Mouse (Mus musculus) skeletal muscle tissue, adult 2 months (tissue): ENCODE results near the gene Adat1.

Experiments
- DNase-seq: peaks from one replicate; pipeline ENCODE4 v3.0.0-alpha.2; 2012; ENCODE audit warnings: low read depth, low spot score

The Adat1 gene

GRCm38 (mm10) chr8:111992013-111992702, at the start of gene Adat1:
Gene Adat1 (minus strand): TSS chr8:111992302.
- peak; percentile 78 for DNase-seq

- no peak for DNase-seq
These were observed 45.4 kb upstream of the Adat1 start for GRCm38 (mm10) chr8:112037521-112037920.

- DNase-seq: peak; percentile 52
These were observed 42.5 kb upstream of the Adat1 start for GRCm38 (mm10) chr8:112034603-112035002.

GRCm38 (mm10) chr8:112033071-112033470, 41.0 kb upstream of the Adat1 start:
- DNase-seq: no peak

DNA sequence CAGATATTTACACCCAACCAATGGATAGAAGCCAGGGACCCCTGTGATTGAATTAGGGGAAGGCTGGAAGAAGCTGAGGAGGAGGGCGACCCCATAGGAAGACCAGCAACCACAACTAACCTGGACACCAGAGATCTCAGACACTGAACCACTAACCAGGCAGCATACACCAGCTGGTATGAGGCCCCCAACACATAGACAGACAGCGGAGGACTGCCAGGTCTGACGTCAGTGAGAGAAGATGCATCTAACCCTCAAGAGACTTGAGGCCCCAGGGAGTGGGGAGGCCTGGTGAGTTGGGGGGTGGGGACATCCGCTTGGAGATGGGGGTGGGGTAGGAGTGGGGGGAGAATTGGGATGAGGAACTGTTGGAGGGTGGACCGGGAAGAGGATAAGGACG, 38.6 kb upstream of the Adat1 start:
- DNase-seq: no peak

DNA sequence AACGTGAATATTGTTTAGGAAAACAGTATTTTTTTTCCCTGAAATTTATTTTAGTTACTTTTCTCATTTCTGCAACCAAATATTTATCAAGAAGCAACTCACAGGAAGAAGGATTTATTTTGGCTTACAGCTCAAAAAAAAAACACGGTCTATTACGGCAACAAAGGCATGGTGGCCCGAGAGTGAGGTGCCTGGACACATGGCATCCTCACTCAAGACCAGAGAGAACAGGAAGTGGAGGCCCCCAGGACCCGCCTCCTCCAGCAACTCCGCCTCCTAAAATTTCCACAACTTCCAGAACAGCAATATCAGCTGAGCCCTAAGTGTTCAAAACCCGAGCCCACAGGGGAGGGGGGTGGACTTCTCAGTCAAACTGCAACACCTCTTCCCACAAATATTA, 37.4 kb upstream of the Adat1 start:
- DNase-seq: no peak

DNA sequence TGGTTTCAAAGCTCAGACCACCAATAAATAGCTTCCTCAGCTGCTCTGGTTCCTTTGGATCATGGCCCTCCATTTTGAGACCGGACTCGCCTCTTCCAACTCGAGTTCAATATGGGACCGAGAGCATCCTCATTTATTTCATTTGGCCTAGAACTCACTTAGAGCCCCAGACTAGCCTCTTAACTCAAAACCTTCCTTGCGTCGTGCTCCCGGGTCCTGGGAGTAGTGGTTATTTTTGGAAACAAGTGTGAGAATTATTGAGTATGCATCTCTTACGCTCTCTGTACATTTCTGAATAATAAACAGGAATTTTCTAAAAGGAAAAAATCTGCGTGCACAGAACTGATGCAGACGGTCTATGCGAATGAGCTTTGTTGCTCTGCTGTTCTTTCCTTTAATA, 22.8 kb upstream of the Adat1 start, which contains the start of gene Gm6793:
TSS of gene Gm6793 (minus strand) at position 101 of the 400 bp plus-strand sequence.
- no peak for DNase-seq

GRCm38 (mm10) chr8:112011816-112012242, 19.7 kb upstream of the Adat1 start:
- no peak for DNase-seq

- peak; percentile 92 for DNase-seq
These were observed 19.1 kb upstream of the Adat1 start, which contains the start of the genes Kars and Terf2ip for GRCm38 (mm10) chr8:112010997-112011815. Gene Kars (minus strand): TSS chr8:112011323. Gene Terf2ip (plus strand): TSS chr8:112011398.

- no peak for DNase-seq
These were observed 17.5 kb upstream of the Adat1 start for GRCm38 (mm10) chr8:112009558-112009957.

DNA sequence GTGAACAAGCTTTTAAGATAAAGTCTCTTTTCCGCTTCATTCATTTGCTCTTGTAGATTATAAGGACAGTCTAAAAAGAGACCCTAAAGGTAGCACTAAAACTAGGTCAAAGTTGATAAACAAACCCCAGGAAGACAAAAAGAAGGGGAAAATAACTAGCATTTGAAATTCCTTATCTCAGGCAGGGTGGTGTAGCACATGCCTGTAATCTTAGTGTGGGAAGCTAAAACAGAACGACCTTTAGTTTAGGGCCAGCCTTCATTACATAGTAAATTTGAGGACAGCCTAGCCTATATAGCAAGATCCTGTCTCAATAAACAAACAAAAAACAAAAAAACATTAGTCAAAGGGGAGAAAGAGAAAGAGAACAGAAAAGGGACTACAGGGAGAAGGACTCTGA, 15.6 kb upstream of the Adat1 start:
- DNase-seq: no peak

- DNase-seq: peak; percentile 34
These were observed 13.5 kb upstream of the Adat1 start for GRCm38 (mm10) chr8:112005601-112006000.

GRCm38 (mm10) chr8:112004754-112005153, 12.7 kb upstream of the Adat1 start:
- no peak for DNase-seq

- DNase-seq: no peak
These were observed 569 bp upstream of the Adat1 start for GRCm38 (mm10) chr8:111992703-111993039.

GRCm38 (mm10) chr8:111991278-111991677, 824 bp downstream of the Adat1 start:
- DNase-seq: no peak

DNA sequence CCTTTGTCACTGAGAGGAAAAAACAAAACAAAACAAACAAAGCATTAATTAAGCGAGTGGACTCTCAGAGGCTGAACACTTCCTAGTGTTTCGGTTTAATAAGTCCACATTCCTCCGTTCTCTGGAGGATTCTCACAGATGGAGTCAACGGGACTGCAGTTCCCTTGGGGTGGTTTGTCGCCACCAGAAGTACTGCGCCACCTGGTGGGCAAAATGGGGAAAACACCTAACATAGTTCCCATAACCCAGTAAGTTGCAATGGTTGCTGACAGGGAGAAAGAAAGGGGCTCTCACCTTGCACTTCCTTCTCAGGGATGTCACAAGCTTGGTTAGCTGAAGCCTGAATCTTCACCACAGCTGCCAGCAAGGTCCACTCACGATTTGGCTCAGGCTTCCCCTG, 2.2 kb downstream of the Adat1 start:
- peak; percentile 65 for DNase-seq

DNA sequence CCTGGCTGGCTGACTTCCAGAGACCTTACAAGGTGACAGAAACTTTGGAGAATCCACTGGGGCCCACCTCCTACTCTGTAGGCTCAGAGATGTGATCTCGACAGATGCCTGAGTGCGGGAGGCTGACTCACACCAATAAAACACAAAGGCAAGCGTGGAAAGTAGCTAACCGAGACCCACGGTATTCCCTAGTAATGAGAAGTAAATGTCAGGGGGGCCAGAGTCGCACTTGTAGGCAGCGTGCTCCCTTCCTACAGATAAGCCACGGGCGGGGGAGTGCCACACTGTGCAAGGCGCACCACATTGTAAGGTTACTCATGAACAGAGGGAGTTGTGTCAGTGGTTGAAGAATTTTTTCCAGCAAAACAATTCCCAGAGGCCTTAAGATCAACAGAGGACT, 7.6 kb downstream of the Adat1 start:
- no peak for DNase-seq

DNA sequence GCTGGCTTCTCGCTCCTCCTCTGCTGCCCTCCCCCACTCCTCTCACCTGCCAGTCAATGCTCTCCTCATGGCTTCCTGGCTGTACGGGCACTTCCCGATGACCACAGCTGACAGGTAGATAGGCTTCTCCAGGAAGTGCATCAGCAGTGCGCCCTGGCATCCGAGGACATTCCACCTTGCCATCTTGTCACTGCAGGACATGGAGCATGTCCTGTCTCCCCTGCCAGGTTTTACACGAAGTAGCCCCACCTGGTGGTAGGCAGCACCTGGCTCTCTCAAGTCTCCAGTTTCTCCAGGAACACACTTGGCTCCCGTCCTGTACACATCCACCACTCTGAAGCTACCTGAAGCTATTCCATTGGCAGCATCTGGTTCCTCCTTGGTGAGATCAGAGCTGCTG, 10.0 kb downstream of the Adat1 start:
- DNase-seq: no peak

DNA sequence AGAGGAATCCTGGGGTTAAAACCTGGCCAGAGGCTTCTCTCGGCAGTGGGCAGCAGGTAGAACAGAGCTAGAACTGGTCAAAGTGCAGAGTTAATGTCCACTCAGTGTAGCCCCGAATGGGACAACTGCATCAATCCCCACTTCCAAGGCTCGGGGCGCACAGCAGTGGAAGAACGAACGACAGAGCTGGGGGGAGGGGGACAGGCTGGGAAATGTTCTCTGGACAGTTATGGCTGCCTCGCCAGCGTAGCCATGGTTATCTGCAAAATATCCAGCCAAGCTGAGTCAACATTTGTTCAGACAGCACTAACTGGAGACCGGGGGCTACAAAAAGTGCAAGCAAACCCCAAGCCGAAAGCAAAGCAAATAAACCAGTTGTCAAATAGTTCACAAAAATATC, 14.0 kb downstream of the Adat1 start:
- no peak for DNase-seq

- DNase-seq: no peak
These were observed 15.8 kb downstream of the Adat1 start for GRCm38 (mm10) chr8:111976326-111976725.

GRCm38 (mm10) chr8:111975706-111976105, 16.4 kb downstream of the Adat1 start:
- DNase-seq: no peak

- no peak for DNase-seq
These were observed 18.0 kb downstream of the Adat1 start for GRCm38 (mm10) chr8:111974138-111974537.

- no peak for DNase-seq
These were observed 23.1 kb downstream of the Adat1 start for GRCm38 (mm10) chr8:111968991-111969390.
